Mouse (Mus musculus): ENCODE results near the gene Gpx2. TPM values are rescaled to one million over a fixed set of nuclear protein-coding genes. Genes with fewer than 3 reads are reported as not detected.

Gene Gpx2
- polyA plus RNA-seq (2015; fragmentation: Nextera tagmentation; extraction: Ambion mirVana), result 0.11 TPM in 1 of 2 replicates, not detected in the other

DNA sequence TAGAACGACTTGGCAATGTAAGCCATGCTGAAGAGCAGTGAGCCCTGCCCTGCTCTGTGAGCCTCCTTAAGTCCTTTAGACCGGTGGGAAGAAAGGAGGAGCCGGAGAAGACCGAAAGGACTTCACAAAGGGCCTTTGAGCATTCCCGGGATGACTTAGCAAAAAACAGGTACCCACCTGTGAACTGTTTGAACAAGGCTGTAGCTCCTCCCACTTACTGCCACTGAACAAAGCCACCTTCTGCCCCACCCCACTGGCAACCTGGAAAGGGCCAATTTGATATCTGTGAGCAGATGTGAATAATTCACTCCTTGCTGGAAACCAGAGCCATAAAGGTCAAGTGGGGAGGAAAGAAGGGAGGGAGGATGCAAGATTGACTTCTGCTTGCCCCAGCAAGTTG is at the start of gene Gpx2:
Gene Gpx2, minus strand, starts transcription at position 205 of the 400 bp plus-strand sequence.
- Histone ChIP-seq H3K36me3 (ENCODE audit: control insufficient read depth, insufficient read depth, low read length) (no peaks in the 10 kb centered on the region), H3K9me3 (replicated peaks; ENCODE audit: control insufficient read depth, low read length, poor library complexity, severe bottlenecking) (no peaks in the 10 kb centered on the region), H3K9ac (ENCODE audit: low read depth, low read length) (no peak within 1 kb of the TSS), H3K4me3 (ENCODE audit: low read depth, low read length) (no peak within 1 kb of the TSS), H3K27me3 (ENCODE audit: control insufficient read depth, insufficient read depth, low read depth, low read length) (no peaks in the 10 kb centered on the region; the same call in 1 of the 2 replicates), H3K4me2 (ENCODE audit: low read length) (no peak within 1 kb of the TSS), H3K27ac (ENCODE audit: low read length) (no peak within 1 kb of the TSS), H3K4me1 (ENCODE audit: control insufficient read depth, insufficient read depth, low read length) (no peaks in the 10 kb centered on the region)
- no peak for ATAC-seq
- 75% methylated on average over 5 of the region's 5 CpGs for WGBS

DNA sequence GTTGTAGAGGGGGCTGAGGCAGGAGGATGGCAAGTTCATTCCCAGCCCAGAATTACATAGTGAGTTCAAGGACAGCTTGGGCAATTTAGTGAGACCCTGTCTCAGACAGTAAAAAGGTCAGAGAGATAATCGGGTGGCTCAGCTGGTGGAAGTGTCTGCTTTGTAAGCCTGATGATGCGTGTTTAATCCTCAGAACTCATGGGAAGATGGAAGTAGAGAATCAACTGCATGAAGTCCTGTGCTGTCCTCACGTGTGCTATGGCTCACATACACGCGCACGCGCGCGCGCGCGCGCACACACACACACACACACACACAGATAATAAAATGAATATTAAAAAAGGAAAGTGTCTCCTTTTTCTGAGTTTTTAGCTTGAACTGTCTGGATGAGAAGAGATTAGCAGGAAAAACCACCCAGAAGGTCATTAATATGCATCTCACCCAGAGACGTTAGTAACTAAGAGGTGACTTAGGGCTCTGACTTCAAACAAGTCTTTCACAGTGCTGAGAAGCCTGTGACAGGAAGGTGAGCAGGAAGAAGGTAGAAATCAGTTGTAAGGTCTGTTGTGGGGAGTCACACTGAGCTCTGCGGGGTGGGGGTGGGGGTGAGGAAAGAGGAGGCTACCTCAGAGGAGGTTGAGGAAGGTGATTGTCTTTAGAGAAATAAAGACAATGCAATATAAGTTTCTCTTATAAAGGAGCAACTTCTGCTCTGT is 49.1 kb upstream of the Gpx2 start:
- Histone ChIP-seq H3K36me3 (ENCODE audit: control insufficient read depth, insufficient read depth, low read length) (no peaks in the 10 kb centered on the region; the same call in 1 of the 2 replicates), H3K9me3 (replicated peaks; ENCODE audit: control insufficient read depth, low read length, poor library complexity, severe bottlenecking) (no peaks in the 10 kb centered on the region), H3K4me3 (ENCODE audit: low read depth, low read length) (no peak overlapping the region), H3K4me2 (ENCODE audit: low read length) (no peak overlapping the region), H3K9ac (ENCODE audit: low read depth, low read length) (no peak overlapping the region), H3K27ac (ENCODE audit: low read length) (no peak overlapping the region), H3K27me3 (ENCODE audit: control insufficient read depth, insufficient read depth, low read depth, low read length) (no peaks in the 10 kb centered on the region), H3K4me1 (ENCODE audit: control insufficient read depth, insufficient read depth, low read length) (no peaks in the 10 kb centered on the region)
- no peak for ATAC-seq
- WGBS, result 89% methylated on average over 15 of the region's 15 CpGs

DNA sequence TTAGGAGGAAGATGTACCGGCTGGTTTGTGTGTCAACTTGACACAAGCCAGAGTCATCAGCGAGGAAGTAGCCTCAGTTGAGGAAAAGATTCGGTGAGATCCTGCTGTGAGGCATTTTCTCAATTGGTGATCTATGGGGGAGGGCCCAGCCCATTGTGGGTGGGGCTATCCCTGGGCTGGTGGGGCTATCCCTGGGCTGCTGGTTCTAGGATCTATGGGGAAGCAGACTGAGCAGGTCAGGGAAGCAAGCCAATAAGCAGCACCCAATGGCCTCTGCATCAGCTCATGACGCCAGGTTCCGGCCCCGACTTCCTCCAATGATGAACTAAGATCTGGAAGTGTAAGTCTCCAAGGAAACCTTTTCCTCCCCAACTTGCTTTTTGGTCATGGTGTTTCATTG is 44.7 kb upstream of the Gpx2 start:
- H3K9ac ChIP-seq (ENCODE audit: low read depth, low read length), result no peak overlapping the region
- no peak overlapping the region for H3K27ac ChIP-seq (ENCODE audit: low read length)
- peaks cover 11% of the 10 kb centered on the region for H3K4me1 ChIP-seq (ENCODE audit: control insufficient read depth, insufficient read depth, low read length)
- H3K4me2 ChIP-seq (ENCODE audit: low read length), result no peak overlapping the region
- ATAC-seq, result no peak
- H3K9me3 ChIP-seq (replicated peaks; ENCODE audit: control insufficient read depth, low read length, poor library complexity, severe bottlenecking), result no peaks in the 10 kb centered on the region
- H3K36me3 ChIP-seq (ENCODE audit: control insufficient read depth, insufficient read depth, low read length), result no peaks in the 10 kb centered on the region; the same call in 1 of the 2 replicates
- 80% methylated on average over 6 of the region's 6 CpGs for WGBS
- H3K27me3 ChIP-seq (ENCODE audit: control insufficient read depth, insufficient read depth, low read depth, low read length), result no peaks in the 10 kb centered on the region
- H3K4me3 ChIP-seq (ENCODE audit: low read depth, low read length), result no peak overlapping the region

DNA sequence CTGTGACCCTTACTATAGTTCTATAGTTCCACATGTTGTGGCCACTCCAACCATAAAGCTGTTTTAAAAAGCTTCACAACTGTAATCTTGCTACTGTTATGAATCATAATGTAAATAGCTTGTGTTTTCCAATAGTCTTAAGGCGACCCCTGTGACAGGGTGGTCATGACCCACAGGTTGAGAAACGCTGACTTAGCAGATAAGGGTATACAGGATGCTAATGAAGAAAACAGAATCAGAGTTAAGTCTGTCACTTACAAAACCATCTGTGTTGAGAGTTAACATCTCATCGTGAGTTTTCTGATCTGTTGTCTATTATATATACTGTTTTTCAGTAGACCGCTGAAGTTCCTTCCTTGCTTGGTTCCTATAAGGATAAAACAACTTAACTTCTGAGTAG is 43.9 kb upstream of the Gpx2 start:
- H3K9me3 ChIP-seq (replicated peaks; ENCODE audit: control insufficient read depth, low read length, poor library complexity, severe bottlenecking), result no peaks in the 10 kb centered on the region
- ATAC-seq, result no peak
- no peak overlapping the region for H3K4me3 ChIP-seq (ENCODE audit: low read depth, low read length)
- no peak overlapping the region for H3K4me2 ChIP-seq (ENCODE audit: low read length)
- H3K4me1 ChIP-seq (ENCODE audit: control insufficient read depth, insufficient read depth, low read length), result peaks cover 11% of the 10 kb centered on the region
- no peaks in the 10 kb centered on the region; the same call in 1 of the 2 replicates for H3K36me3 ChIP-seq (ENCODE audit: control insufficient read depth, insufficient read depth, low read length)
- no peak overlapping the region for H3K9ac ChIP-seq (ENCODE audit: low read depth, low read length)
- H3K27ac ChIP-seq (ENCODE audit: low read length), result no peak overlapping the region
- no peaks in the 10 kb centered on the region for H3K27me3 ChIP-seq (ENCODE audit: control insufficient read depth, insufficient read depth, low read depth, low read length)
- 97% methylated on average over 4 of the region's 4 CpGs for WGBS

DNA sequence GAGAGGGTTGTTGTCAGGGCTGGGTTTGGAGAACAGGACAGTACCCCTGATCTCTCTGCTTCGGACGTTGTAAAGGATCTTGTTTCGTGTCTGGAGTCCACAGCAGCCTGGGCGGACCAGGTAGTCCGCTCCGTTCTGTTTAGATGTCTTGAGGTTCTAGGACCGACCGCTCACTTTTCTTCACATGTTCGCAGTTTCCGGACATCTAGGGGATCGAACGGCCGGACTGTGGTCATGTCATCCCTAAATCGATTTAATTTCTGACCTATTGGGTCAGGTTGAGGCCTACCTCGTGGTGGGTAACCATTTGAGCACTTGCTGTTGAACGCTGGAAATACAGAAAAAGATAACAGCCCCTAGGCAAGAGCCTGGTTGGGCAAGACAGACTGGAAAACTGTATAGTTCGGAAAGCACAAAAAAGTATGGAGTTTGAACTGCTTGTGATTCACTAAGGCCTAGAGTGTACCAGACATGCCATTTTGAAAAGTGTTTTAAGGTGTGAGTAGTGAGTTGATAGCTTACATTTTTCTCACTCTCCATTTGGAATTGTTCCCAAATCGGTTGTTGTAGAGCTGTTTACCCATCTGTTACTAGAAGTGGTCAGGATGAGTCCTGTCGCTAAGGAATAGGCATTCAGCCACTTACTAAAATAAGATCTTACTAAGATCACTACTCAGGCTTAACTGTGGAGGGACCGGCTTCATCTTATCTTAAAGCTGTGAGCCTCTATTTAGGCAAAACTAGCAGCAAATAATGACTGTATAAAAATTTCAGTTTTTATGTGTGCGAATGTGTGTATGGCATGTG is 42.7 kb upstream of the Gpx2 start:
- Histone ChIP-seq H3K4me1 (ENCODE audit: control insufficient read depth, insufficient read depth, low read length) (peaks cover 11% of the 10 kb centered on the region), H3K4me3 (ENCODE audit: low read depth, low read length) (peak overlapping the region; percentile 67), H3K4me2 (ENCODE audit: low read length) (peak overlapping the region; percentile 69), H3K9ac (ENCODE audit: low read depth, low read length) (peak overlapping the region; percentile 74), H3K27ac (ENCODE audit: low read length) (peak overlapping the region; percentile 86; the same call in 1 of the 2 replicates), H3K9me3 (replicated peaks; ENCODE audit: control insufficient read depth, low read length, poor library complexity, severe bottlenecking) (no peaks in the 10 kb centered on the region), H3K36me3 (ENCODE audit: control insufficient read depth, insufficient read depth, low read length) (no peaks in the 10 kb centered on the region; the same call in 1 of the 2 replicates), H3K27me3 (ENCODE audit: control insufficient read depth, insufficient read depth, low read depth, low read length) (no peaks in the 10 kb centered on the region)
- 15% methylated on average over 21 of the region's 21 CpGs for WGBS
- ATAC-seq, result no peak

DNA sequence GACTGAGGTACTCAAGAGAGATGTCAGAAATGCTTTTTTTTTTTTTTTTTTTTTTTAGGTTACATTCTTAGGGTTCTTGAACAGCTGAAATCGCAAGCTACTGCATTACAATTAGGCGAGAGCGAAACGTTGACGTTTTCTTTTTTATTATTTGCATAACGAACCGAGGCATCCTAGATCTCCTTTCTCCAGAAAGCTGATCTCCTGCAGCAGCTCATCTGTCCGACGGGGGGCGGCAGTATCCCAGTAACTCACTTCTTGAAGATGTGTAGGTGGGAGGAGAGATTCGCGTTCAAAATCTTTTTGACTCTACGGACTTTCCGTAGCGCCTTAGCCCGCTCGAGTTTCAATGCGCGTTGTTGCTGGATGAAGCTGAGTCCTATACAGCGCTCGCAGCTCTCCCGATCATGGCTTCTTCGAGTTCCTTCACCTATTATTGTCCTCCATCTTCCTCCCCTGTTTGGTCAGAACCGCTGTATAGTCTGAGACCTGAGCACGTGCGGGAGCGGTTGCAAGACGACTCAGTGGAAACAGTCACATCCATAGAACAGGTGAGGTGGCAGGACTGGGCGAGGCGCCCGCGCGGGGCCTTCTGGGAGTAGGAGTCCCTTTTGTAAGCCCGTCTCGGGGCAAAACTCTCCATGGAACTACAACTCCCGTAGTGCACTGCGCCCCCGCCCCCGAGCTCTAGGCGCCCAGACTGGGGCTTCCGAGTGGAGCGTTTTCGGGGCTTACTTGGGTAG is 41.9 kb upstream of the Gpx2 start:
- WGBS, result under 1% methylated on average over 43 of the region's 43 CpGs

DNA sequence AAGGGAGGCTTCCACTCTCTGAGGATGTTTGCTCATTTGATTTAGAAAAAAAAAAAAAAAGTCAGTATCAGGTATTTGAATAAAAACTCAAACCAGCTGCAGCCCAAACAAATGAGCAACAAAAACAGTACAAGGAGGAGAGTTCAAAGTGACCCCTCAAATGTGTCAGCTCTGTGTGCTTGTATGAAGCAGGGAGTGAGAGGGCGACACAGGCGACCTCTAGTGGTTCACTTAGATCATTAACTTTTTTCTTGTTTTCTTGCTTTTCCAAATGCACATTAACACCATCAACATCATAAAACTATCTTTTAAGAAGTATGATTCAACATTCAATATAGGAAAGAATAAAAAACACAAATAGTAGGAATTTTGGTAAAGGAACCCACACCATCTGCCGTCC is 37.4 kb upstream of the Gpx2 start:
- Histone ChIP-seq H3K4me3 (ENCODE audit: low read depth, low read length) (no peak overlapping the region), H3K9me3 (replicated peaks; ENCODE audit: control insufficient read depth, low read length, poor library complexity, severe bottlenecking) (no peaks in the 10 kb centered on the region), H3K4me2 (ENCODE audit: low read length) (no peak overlapping the region), H3K27ac (ENCODE audit: low read length) (no peak overlapping the region), H3K4me1 (ENCODE audit: control insufficient read depth, insufficient read depth, low read length) (no peaks in the 10 kb centered on the region), H3K27me3 (ENCODE audit: control insufficient read depth, insufficient read depth, low read depth, low read length) (no peaks in the 10 kb centered on the region), H3K36me3 (ENCODE audit: control insufficient read depth, insufficient read depth, low read length) (no peaks in the 10 kb centered on the region), H3K9ac (ENCODE audit: low read depth, low read length) (no peak overlapping the region)
- WGBS, result 4% methylated on average over 3 of the region's 3 CpGs
- no peak for ATAC-seq

More for the DNA sequence above, 41.9 kb upstream of the Gpx2 start:
- ATAC-seq, result peak; percentile 99
- H3K9me3 ChIP-seq (replicated peaks; ENCODE audit: control insufficient read depth, low read length, poor library complexity, severe bottlenecking), result no peaks in the 10 kb centered on the region
- no peaks in the 10 kb centered on the region; the same call in 1 of the 2 replicates for H3K36me3 ChIP-seq (ENCODE audit: control insufficient read depth, insufficient read depth, low read length)
- H3K27ac ChIP-seq (ENCODE audit: low read length), result peak overlapping the region; percentile 86
- peak overlapping the region; percentile 67 for H3K4me3 ChIP-seq (ENCODE audit: low read depth, low read length)
- no peaks in the 10 kb centered on the region for H3K27me3 ChIP-seq (ENCODE audit: control insufficient read depth, insufficient read depth, low read depth, low read length)
- H3K4me1 ChIP-seq (ENCODE audit: control insufficient read depth, insufficient read depth, low read length), result peaks cover 11% of the 10 kb centered on the region
- peak overlapping the region; percentile 69 for H3K4me2 ChIP-seq (ENCODE audit: low read length)
- H3K9ac ChIP-seq (ENCODE audit: low read depth, low read length), result peak overlapping the region; percentile 74

DNA sequence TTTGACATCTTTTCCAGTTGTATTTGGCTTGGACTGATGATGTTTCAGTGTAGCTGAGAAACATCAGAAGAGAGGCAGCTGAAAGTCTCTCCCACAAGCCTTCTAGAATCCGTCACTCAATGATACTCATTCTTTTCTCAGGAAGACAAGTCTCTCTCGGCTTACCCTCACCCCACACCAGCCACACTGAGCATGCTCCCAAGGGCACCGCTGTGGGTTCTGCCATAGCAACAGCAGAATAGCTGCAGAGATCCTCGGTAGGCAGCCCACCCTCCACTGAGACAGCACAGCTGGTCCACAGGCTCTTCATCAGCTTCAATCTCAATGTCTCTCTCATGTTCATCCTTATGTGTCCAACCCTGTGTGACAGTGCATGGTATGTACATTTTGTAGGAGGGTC is 29.9 kb upstream of the Gpx2 start:
- no peaks in the 10 kb centered on the region for H3K36me3 ChIP-seq (ENCODE audit: control insufficient read depth, insufficient read depth, low read length)
- no peaks in the 10 kb centered on the region for H3K27me3 ChIP-seq (ENCODE audit: control insufficient read depth, insufficient read depth, low read depth, low read length)
- 56% methylated on average over 4 of the region's 4 CpGs for WGBS
- H3K27ac ChIP-seq (ENCODE audit: low read length), result no peak overlapping the region
- no peak overlapping the region for H3K4me2 ChIP-seq (ENCODE audit: low read length)
- H3K9ac ChIP-seq (ENCODE audit: low read depth, low read length), result no peak overlapping the region
- ATAC-seq, result no peak
- no peak overlapping the region for H3K4me3 ChIP-seq (ENCODE audit: low read depth, low read length)
- no peaks in the 10 kb centered on the region for H3K9me3 ChIP-seq (replicated peaks; ENCODE audit: control insufficient read depth, low read length, poor library complexity, severe bottlenecking)
- H3K4me1 ChIP-seq (ENCODE audit: control insufficient read depth, insufficient read depth, low read length), result peaks cover 20% of the 10 kb centered on the region

Measured in midbrain, embryonic 16.5 days (tissue).